Mouse (Mus musculus) liver, embryonic 14.5 days (tissue): Measurements from ENCODE around the gene Mvb12a.

Experiments
- CTCF ChIP-seq: IDR thresholded peaks from 2 replicates; pipeline ENCODE4 v1.5.1; 2016; ENCODE audit warnings: antibody characterized with exemption, low read depth, control low read depth
- EP300 ChIP-seq: IDR thresholded peaks from 2 replicates; pipeline ENCODE4 v1.6.1; 2016; ENCODE audit warnings: antibody characterized with exemption, low read depth

DNA sequence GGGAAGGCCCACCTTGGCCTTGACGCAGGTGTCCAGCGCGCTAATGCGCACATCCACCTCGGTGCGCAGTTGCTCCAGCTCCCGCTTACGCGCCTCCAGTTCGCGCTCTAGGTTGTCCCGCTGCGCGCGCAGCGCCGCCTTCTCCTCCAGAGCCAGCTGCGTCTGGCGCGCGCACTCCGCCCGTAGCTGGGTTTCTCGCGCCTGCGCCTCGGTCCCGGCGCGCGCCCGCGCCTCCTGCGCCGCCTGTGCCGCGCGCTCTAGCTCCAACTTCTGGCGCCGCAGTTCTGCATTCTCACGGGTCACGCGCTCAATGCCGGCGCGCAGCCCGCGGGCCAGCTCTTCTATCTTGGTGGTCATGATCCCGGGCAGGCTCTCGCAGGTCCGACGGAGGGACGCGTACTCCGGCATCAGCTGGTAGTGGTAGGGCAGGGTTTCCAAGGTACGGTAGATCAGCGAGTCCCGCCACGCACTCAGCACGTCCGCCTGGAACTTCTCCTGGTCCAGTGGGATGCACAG, 35.1 kb upstream of the Mvb12a start:
- TF ChIP-seq CTCF (no peak), EP300 (no peak)
